Mouse (Mus musculus): ENCODE measurements at regions not wholly inside any gene's neighbourhood (a gene's known extent, or its start where the extent isn't known, plus 50 kb on each side); places are given as distances from the start of the nearest gene placed in this dataset.

- H3K4me3 ChIP-seq: no peak overlapping the region
- no peaks in the 10 kb centered on the region for H3K27me3 ChIP-seq (replicated peaks)
- H3K9me3 ChIP-seq: no peaks in the 10 kb centered on the region
- 70% methylated on average over 4 of the region's 4 CpGs for WGBS
- no peaks in the 10 kb centered on the region for H3K36me3 ChIP-seq (replicated peaks)
- no peak overlapping the region for H3K27ac ChIP-seq
- H3K9ac ChIP-seq: no peak overlapping the region
- no peak for ATAC-seq (replicated peaks)
- H3K4me1 ChIP-seq: no peaks in the 10 kb centered on the region
- H3K4me2 ChIP-seq: no peak overlapping the region
Observed at GRCm38 (mm10) chr8:67143479-67143878, 283.5 kb downstream of the Naf1 start.

DNA sequence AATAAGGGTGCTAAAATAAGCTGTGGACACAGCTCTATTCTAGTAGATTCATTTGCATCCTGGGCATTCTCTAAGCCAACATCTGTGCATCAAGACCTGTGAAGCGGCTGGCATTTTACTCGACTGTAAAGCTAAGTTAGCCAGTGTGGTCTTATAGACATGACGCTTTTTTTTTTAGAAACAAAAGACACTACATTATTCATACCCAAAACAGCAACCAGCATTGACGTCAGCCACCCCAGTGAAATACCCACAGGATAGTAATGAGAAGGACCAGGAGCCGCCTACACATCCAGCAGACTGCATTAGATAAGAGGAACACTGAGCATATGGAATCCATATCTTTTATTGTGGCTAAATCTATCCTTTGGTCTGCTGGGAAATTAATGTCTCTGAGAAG, 321.7 kb downstream of the Naf1 start:
- H3K27me3 ChIP-seq (replicated peaks): no peaks in the 10 kb centered on the region
- H3K36me3 ChIP-seq (replicated peaks): no peaks in the 10 kb centered on the region
- WGBS: 70% methylated on average over 5 of the region's 5 CpGs
- H3K27ac ChIP-seq: no peak overlapping the region
- no peak for ATAC-seq (replicated peaks)
- no peaks in the 10 kb centered on the region for H3K9me3 ChIP-seq
- H3K4me3 ChIP-seq: no peak overlapping the region
- H3K9ac ChIP-seq: no peak overlapping the region
- H3K4me1 ChIP-seq: no peaks in the 10 kb centered on the region
- no peak overlapping the region for H3K4me2 ChIP-seq

DNA sequence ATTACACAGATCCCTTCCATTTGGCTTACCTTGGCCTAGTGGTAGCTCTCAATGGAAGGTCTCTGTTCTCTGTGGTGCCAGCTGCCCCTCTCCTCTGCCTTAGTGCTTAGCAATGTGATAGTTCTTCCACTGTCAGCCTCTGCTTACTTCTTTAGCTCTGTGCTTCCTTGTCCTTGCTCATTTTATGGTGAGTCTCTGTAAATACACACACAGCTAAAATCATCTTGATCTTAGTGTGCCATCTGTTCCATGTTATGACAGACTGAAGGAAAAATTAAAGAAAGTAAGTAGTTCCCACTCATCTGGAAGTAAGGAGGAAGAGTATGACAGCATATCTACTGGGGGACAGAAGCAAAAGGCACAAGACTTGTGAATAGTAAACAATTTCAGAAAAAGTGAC, 324.4 kb upstream of the Nat3 start:
- no peak overlapping the region for H3K27ac ChIP-seq
- H3K27me3 ChIP-seq (replicated peaks): no peaks in the 10 kb centered on the region
- no peaks in the 10 kb centered on the region for H3K4me1 ChIP-seq
- ATAC-seq (replicated peaks): no peak
- no peaks in the 10 kb centered on the region for H3K36me3 ChIP-seq (replicated peaks)
- no peak overlapping the region for H3K4me2 ChIP-seq
- no peak overlapping the region for H3K4me3 ChIP-seq
- H3K9ac ChIP-seq: no peak overlapping the region
- no peaks in the 10 kb centered on the region for H3K9me3 ChIP-seq

- H3K4me3 ChIP-seq: no peak overlapping the region
- H3K9ac ChIP-seq: no peak overlapping the region
- no peaks in the 10 kb centered on the region for H3K4me1 ChIP-seq
- peak; percentile 87 for ATAC-seq (replicated peaks)
- H3K36me3 ChIP-seq (replicated peaks): no peaks in the 10 kb centered on the region
- no peaks in the 10 kb centered on the region for H3K9me3 ChIP-seq
- no peak overlapping the region for H3K27ac ChIP-seq
- H3K4me2 ChIP-seq: no peak overlapping the region
- 16% methylated on average over 1 of the region's 1 CpGs for WGBS
- H3K27me3 ChIP-seq (replicated peaks): no peaks in the 10 kb centered on the region
Observed at GRCm38 (mm10) chr8:67206064-67206463, 317.6 kb upstream of the Nat3 start.

- Histone ChIP-seq H3K4me2 (no peak overlapping the region), H3K4me1 (no peaks in the 10 kb centered on the region), H3K27ac (no peak overlapping the region), H3K4me3 (no peak overlapping the region), H3K27me3 (replicated peaks) (no peaks in the 10 kb centered on the region), H3K36me3 (replicated peaks) (no peaks in the 10 kb centered on the region), H3K9me3 (no peaks in the 10 kb centered on the region), H3K9ac (no peak overlapping the region)
- whole genome bisulfite sequencing: 81% methylated on average over 7 of the region's 7 CpGs
- no peak for ATAC-seq (replicated peaks)
Observed at GRCm38 (mm10) chr8:67231921-67232701, 291.5 kb upstream of the Nat3 start.

DNA sequence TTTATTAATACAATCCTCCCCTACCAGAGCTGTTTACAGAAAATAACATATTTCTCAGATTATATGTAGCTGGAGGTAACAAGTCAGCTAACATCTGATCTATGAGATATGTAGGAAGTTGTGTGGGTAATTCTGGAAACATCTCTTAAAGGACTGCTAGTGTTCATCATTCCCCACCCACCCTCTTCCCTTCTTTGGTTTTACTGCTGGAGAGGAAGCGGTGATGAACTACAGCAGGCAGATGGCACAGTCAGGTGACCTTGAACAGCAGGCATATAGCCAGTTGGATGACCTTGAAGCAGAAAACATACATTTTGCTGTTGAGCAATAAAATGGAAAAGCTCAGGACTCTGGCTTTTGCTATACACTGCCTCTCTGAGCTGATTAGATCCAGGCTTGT, 284.7 kb upstream of the Nat3 start:
- Histone ChIP-seq H3K4me2 (no peak overlapping the region), H3K9ac (no peak overlapping the region), H3K27me3 (replicated peaks) (no peaks in the 10 kb centered on the region), H3K27ac (no peak overlapping the region), H3K9me3 (no peaks in the 10 kb centered on the region), H3K36me3 (replicated peaks) (no peaks in the 10 kb centered on the region), H3K4me3 (no peak overlapping the region), H3K4me1 (no peaks in the 10 kb centered on the region)
- WGBS: 79% methylated on average over 1 of the region's 1 CpGs
- no peak for ATAC-seq (replicated peaks)

GRCm38 (mm10) chr8:67278759-67279158, 244.9 kb upstream of the Nat3 start:
- H3K36me3 ChIP-seq (replicated peaks): no peaks in the 10 kb centered on the region
- H3K27me3 ChIP-seq (replicated peaks): no peaks in the 10 kb centered on the region
- no peak overlapping the region for H3K4me2 ChIP-seq
- no peak overlapping the region for H3K9ac ChIP-seq
- no peak for ATAC-seq (replicated peaks)
- no peaks in the 10 kb centered on the region for H3K4me1 ChIP-seq
- WGBS: 79% methylated on average over 6 of the region's 6 CpGs
- no peak overlapping the region for H3K4me3 ChIP-seq
- no peaks in the 10 kb centered on the region for H3K9me3 ChIP-seq
- H3K27ac ChIP-seq: no peak overlapping the region

GRCm38 (mm10) chr8:67279449-67279848, 244.2 kb upstream of the Nat3 start:
- no peak overlapping the region for H3K4me3 ChIP-seq
- H3K36me3 ChIP-seq (replicated peaks): no peaks in the 10 kb centered on the region
- no peak overlapping the region for H3K4me2 ChIP-seq
- H3K27me3 ChIP-seq (replicated peaks): no peaks in the 10 kb centered on the region
- ATAC-seq (replicated peaks): no peak
- H3K27ac ChIP-seq: no peak overlapping the region
- H3K9me3 ChIP-seq: no peaks in the 10 kb centered on the region
- H3K9ac ChIP-seq: no peak overlapping the region
- H3K4me1 ChIP-seq: no peaks in the 10 kb centered on the region

DNA sequence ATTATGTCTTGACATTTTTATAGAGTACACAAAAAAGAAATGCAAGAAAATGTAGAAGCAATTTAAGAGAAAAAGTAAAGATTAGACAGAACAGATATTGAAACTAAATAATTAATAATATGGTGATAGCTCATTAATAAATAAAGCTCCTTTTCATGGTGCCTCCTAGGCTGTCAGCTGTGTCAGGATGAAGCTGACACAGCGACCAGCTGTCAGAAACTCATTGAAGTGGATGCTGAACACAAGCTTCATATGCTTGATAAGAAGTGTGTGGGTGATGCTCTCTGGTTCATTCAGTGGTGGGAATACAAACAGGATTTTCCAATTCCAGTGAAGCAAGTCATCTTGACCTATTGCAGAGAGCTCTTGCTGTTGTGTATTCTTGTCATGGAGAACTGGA, 213.2 kb upstream of the Nat3 start:
- Histone ChIP-seq H3K27me3 (replicated peaks) (no peaks in the 10 kb centered on the region), H3K9ac (no peak overlapping the region), H3K36me3 (replicated peaks) (no peaks in the 10 kb centered on the region), H3K4me1 (no peaks in the 10 kb centered on the region), H3K9me3 (no peaks in the 10 kb centered on the region), H3K4me2 (no peak overlapping the region), H3K4me3 (no peak overlapping the region), H3K27ac (no peak overlapping the region)
- WGBS: 55% methylated on average over 1 of the region's 1 CpGs
- peak; percentile 80 for ATAC-seq (replicated peaks)

GRCm38 (mm10) chr8:67317371-67317770, 206.3 kb upstream of the Nat3 start:
- Histone ChIP-seq H3K4me3 (no peak overlapping the region), H3K9me3 (no peaks in the 10 kb centered on the region), H3K4me1 (no peaks in the 10 kb centered on the region), H3K9ac (no peak overlapping the region), H3K27ac (no peak overlapping the region), H3K4me2 (no peak overlapping the region), H3K27me3 (replicated peaks) (no peaks in the 10 kb centered on the region), H3K36me3 (replicated peaks) (no peaks in the 10 kb centered on the region)
- no peak for ATAC-seq (replicated peaks)
- 98% methylated on average over 1 of the region's 1 CpGs for WGBS

GRCm38 (mm10) chr8:67318675-67319074, 205.0 kb upstream of the Nat3 start:
- Histone ChIP-seq H3K27ac (no peak overlapping the region), H3K27me3 (replicated peaks) (no peaks in the 10 kb centered on the region), H3K4me3 (no peak overlapping the region), H3K4me1 (no peaks in the 10 kb centered on the region), H3K4me2 (no peak overlapping the region), H3K36me3 (replicated peaks) (no peaks in the 10 kb centered on the region), H3K9me3 (no peaks in the 10 kb centered on the region), H3K9ac (no peak overlapping the region)
- ATAC-seq (replicated peaks): no peak
- 91% methylated on average over 10 of the region's 10 CpGs for whole genome bisulfite sequencing

- 81% methylated on average over 2 of the region's 2 CpGs for WGBS
Observed at GRCm38 (mm10) chr8:67320535-67320934, 203.1 kb upstream of the Nat3 start.

DNA sequence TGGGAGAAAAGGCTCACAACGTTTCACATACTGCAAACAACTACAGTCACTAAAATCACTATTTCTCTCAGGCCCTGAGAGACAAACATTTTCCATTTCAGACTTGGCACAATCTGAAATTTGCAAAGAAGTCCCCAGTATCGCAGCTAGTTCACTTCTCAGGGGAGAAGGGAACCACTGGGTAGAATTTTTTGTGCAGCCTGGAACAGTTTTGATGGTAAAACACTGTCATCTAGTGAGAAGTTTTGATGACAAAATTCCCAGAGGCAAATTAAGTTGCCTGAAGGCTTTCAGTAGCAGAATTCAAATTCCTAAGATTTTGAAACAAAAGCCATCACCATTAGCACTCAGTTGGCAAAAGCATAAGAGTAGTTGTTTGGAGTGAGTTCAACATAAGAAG, 195.2 kb upstream of the Nat3 start:
- no peaks in the 10 kb centered on the region for H3K36me3 ChIP-seq (replicated peaks)
- no peak overlapping the region for H3K27ac ChIP-seq
- H3K4me2 ChIP-seq: no peak overlapping the region
- no peaks in the 10 kb centered on the region for H3K4me1 ChIP-seq
- ATAC-seq (replicated peaks): no peak
- H3K9ac ChIP-seq: no peak overlapping the region
- no peaks in the 10 kb centered on the region for H3K9me3 ChIP-seq
- no peak overlapping the region for H3K4me3 ChIP-seq
- H3K27me3 ChIP-seq (replicated peaks): no peaks in the 10 kb centered on the region
- WGBS: 76% methylated on average over 2 of the region's 2 CpGs

More at GRCm38 (mm10) chr8:67320535-67320934, 203.1 kb upstream of the Nat3 start:
- no peak overlapping the region for H3K9ac ChIP-seq
- H3K4me1 ChIP-seq: no peaks in the 10 kb centered on the region
- H3K4me2 ChIP-seq: no peak overlapping the region
- H3K9me3 ChIP-seq: no peaks in the 10 kb centered on the region
- no peak for ATAC-seq (replicated peaks)
- no peaks in the 10 kb centered on the region for H3K36me3 ChIP-seq (replicated peaks)
- no peak overlapping the region for H3K27ac ChIP-seq
- H3K4me3 ChIP-seq: no peak overlapping the region
- H3K27me3 ChIP-seq (replicated peaks): no peaks in the 10 kb centered on the region
